Mouse (Mus musculus): ENCODE results near the gene Obox3. TPM values are rescaled to one million over a fixed set of nuclear protein-coding genes. Genes with fewer than 3 reads are reported as not detected.
"Not testable (repeated sequence)": the region's sequence is repeated elsewhere in the genome, so short reads cannot be mapped to it uniquely, and the experiment has no call there.

Gene Obox3
- polyA plus RNA-seq (2015; fragmentation: Nextera tagmentation; extraction: Ambion mirVana) = not detected in 2 replicates

GRCm38 (mm10) chr7:15639802-15640201 lies at the start of gene Obox3:
Gene Obox3, minus strand, starts transcription at chr7:15639902.
- H3K4me3 ChIP-seq (replicated peaks); H3K36me3 ChIP-seq; H3K9me3 ChIP-seq; H3K27me3 ChIP-seq (replicated peaks); H3K4me2 ChIP-seq (replicated peaks); H3K4me1 ChIP-seq (replicated peaks); H3K9ac ChIP-seq; H3K27ac ChIP-seq; ATAC-seq: not testable (repeated sequence)
- 21% methylated on average over 1 of the region's 1 CpGs for WGBS

GRCm38 (mm10) chr7:15509411-15509810 lies 130.3 kb downstream of the Obox3 start:
- not testable (repeated sequence) for H3K36me3 ChIP-seq; H3K4me1 ChIP-seq (replicated peaks); H3K4me2 ChIP-seq (replicated peaks); H3K27me3 ChIP-seq (replicated peaks); H3K9me3 ChIP-seq; ATAC-seq; H3K27ac ChIP-seq; H3K4me3 ChIP-seq (replicated peaks); H3K9ac ChIP-seq
- 76% methylated on average over 5 of the region's 5 CpGs for WGBS

Other genes with a start within 250 kb of the Obox3 start
- not detected in 2 replicates for gene Obox5, start 110.2 kb upstream of the Obox3 start, polyA plus RNA-seq (2015; fragmentation: Nextera tagmentation; extraction: Ambion mirVana)
- not detected in 2 replicates for gene Obox6, start 199.8 kb upstream of the Obox3 start, polyA plus RNA-seq (2015; fragmentation: Nextera tagmentation; extraction: Ambion mirVana)
- gene Crx, start 240.1 kb upstream of the Obox3 start, polyA plus RNA-seq (2015; fragmentation: Nextera tagmentation; extraction: Ambion mirVana) = not detected in 2 replicates
- gene Crxos, start 242.7 kb upstream of the Obox3 start, polyA plus RNA-seq (2015; fragmentation: Nextera tagmentation; extraction: Ambion mirVana) = not detected in 2 replicates

Measured in intestine, embryonic 15.5 days (tissue).